Mouse (Mus musculus) limb, embryonic 13.5 days (tissue): ENCODE results near the gene Traf3ip2. TPM values are rescaled to one million over a fixed set of nuclear protein-coding genes. Genes with fewer than 3 reads are reported as not detected.
A peak's percentile ranks its signal among the peaks of the same experiment; 100 is the strongest.

Source experiments
- ATAC-seq: fragments of 200-750 bp; cut with Nextera tagmentation; 2 replicates; pipeline ENCODE4 v1.8.0; 2017; ENCODE audit warnings: low read depth, moderate number of reproducible peaks, moderate TSS enrichment; ENCODE audit not compliant: low FRiP score
- H3K27ac ChIP-seq: fragments of 300-500 bp; sonication (generic); 2 replicates; pipeline ENCODE4 v1.5.1; 2015; ENCODE audit warnings: inconsistent platforms, mild to moderate bottlenecking, moderate library complexity
- H3K27me3 ChIP-seq: fragments of 300-500 bp; sonication (generic); 2 replicates; pipeline ENCODE4 v1.6.1; 2015; ENCODE audit warnings: mild to moderate bottlenecking, inconsistent platforms
- H3K36me3 ChIP-seq: fragments of 300-500 bp; sonication (generic); 2 replicates; pipeline ENCODE4 v1.6.1; 2015; ENCODE audit warnings: inconsistent platforms, mild to moderate bottlenecking, moderate library complexity
- H3K4me1 ChIP-seq: fragments of 300-500 bp; sonication (generic); 2 replicates; pipeline ENCODE4 v1.6.1; 2015; ENCODE audit warnings: inconsistent platforms
- H3K4me2 ChIP-seq: fragments of 300-500 bp; sonication (generic); replicated peaks from 2 replicates; pipeline ENCODE4 v1.6.1; 2015; ENCODE audit warnings: inconsistent platforms, mild to moderate bottlenecking, moderate library complexity
- H3K4me3 ChIP-seq: fragments of 300-500 bp; sonication (generic); 2 replicates; pipeline ENCODE4 v1.5.1; 2015; ENCODE audit warnings: moderate library complexity, mild to moderate bottlenecking, inconsistent platforms
- H3K9ac ChIP-seq: fragments of 300-500 bp; sonication (generic); 2 replicates; pipeline ENCODE4 v1.6.1; 2015; ENCODE audit warnings: mild to moderate bottlenecking, inconsistent platforms
- H3K9me3 ChIP-seq: fragments of 300-500 bp; sonication (generic); 2 replicates; pipeline ENCODE4 v1.6.1; 2016; ENCODE audit warnings: inconsistent platforms
- WGBS: fragments of 180-500 bp; shearing (Covaris S2); methylation state at CpG from one replicate; pipeline ENCODE4 v1.1.7; 2015; 5-methylcytosine and 5-hydroxymethylcytosine counted together
- polyA plus RNA-seq: library from polyadenylated mRNA; unstranded; fragments of >200 nt; fragmentation: Nextera tagmentation; extraction: Ambion mirVana; gene quantifications from 2 replicates; pipeline ENCODE4 v1.2.1, GENCODE M21; 2015

Traf3ip2 gene
- polyA plus RNA-seq, 1 experiment from 2014 or later, result 8.5 TPM

DNA sequence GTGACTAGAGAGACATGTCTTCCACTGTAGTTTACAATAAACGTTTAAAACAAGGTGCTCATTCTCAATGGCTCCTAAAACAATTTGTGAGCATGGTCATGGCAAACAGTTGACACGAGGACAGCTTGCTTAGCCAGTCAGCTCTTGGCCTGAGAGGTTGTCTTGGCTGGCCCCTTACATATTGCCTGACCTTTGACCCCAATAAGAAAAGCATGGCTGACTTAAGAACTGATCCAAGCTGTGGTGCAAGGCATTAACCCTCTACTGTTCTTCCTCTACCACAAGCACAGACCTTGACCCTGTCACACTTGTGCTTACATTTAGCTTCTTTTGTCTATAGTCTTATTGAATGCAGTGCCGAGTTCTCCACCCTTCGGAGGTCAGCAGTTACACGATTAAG is 48.0 kb downstream of the Traf3ip2 start:
- ATAC-seq, result no peak
- Histone ChIP-seq H3K9ac (no peak overlapping the region), H3K36me3 (no peaks in the 10 kb centered on the region), H3K4me1 (peaks cover 45% of the 10 kb centered on the region), H3K4me3 (no peak overlapping the region), H3K9me3 (no peaks in the 10 kb centered on the region), H3K27me3 (no peaks in the 10 kb centered on the region), H3K4me2 (no peak overlapping the region), H3K27ac (peak overlapping the region; percentile 83; the same call in 1 of the 2 replicates)
- 55% methylated on average over 5 of the region's 5 CpGs for WGBS

DNA sequence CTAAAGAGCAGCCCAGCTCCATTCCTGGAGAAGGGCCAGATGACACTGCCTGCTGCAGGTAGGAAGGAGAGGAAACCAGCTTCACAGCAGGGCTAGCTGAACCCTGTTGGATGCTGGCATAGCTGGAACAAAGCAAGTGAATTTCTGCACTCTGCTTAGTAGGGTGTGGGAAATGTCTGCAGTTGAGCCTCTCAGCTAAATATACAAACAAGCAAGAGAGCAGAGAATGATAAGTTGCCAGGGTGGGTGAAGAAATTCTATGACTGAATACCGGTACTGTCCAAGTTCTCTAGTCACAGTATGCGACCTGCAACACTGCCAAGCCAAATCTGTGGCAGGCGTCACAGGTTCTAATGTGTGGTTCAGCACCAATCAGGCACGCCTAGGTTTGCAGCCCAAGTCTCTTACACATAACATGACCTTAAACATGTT is 52.4 kb downstream of the Traf3ip2 start:
- Histone ChIP-seq H3K36me3 (no peaks in the 10 kb centered on the region), H3K9me3 (no peaks in the 10 kb centered on the region), H3K4me2 (no peak overlapping the region), H3K27ac (no peak overlapping the region; the same call in 1 of the 2 replicates), H3K27me3 (no peaks in the 10 kb centered on the region), H3K4me3 (no peak overlapping the region), H3K9ac (no peak overlapping the region), H3K4me1 (peaks cover 23% of the 10 kb centered on the region)
- ATAC-seq, result no peak
- 74% methylated on average over 4 of the region's 4 CpGs for whole genome bisulfite sequencing

DNA sequence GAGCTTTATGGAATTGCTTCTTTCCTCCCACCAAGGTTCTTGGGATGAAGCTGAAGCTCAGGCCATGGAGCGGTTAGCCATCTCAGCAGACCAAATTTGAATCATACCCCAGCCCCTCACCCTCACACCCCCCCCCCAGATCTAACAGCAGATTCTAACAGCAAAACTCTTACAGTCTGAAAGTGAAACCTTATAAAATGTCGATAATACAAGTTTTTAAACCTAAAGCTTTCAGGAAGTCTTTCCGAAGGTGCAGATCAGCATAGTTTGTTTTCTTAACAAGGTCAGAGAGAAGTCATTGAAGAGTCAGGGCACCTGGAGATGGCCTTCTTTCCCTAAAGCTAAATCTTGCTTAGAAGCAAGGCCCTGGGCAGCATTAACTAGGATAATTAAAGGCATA is 53.3 kb downstream of the Traf3ip2 start:
- Histone ChIP-seq H3K4me3 (no peak overlapping the region), H3K36me3 (no peaks in the 10 kb centered on the region), H3K9me3 (no peaks in the 10 kb centered on the region), H3K27ac (peak overlapping the region; percentile 6; the same call in 1 of the 2 replicates), H3K4me1 (peaks cover 13% of the 10 kb centered on the region), H3K9ac (no peak overlapping the region), H3K27me3 (no peaks in the 10 kb centered on the region), H3K4me2 (no peak overlapping the region)
- WGBS, result 36% methylated on average over 3 of the region's 3 CpGs
- no peak for ATAC-seq

DNA sequence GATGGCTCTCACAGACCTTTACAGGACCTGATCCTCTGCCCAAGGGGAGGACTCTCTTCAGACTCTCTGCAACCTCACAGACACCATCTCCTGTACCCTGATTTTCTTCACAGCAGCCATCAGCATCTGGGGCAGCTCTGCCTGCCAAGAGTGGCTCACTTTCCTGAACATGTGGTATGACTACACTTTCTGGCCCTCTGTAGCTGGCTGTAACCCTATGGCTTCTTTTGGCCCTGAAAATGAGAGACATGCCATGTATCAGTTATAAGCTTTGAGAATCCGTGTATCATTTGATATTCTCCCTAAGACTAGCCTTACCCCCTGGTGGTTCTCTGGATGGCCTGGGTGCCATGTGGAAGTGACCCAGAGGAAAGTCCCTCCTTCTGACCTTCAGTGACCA is 58.7 kb downstream of the Traf3ip2 start:
- Histone ChIP-seq H3K4me3 (no peak overlapping the region), H3K36me3 (no peaks in the 10 kb centered on the region), H3K9ac (no peak overlapping the region), H3K4me2 (no peak overlapping the region), H3K9me3 (no peaks in the 10 kb centered on the region), H3K4me1 (peaks cover 25% of the 10 kb centered on the region), H3K27me3 (no peaks in the 10 kb centered on the region), H3K27ac (no peak overlapping the region)
- no peak for ATAC-seq
- 89% methylated on average over 1 of the region's 1 CpGs for WGBS

DNA sequence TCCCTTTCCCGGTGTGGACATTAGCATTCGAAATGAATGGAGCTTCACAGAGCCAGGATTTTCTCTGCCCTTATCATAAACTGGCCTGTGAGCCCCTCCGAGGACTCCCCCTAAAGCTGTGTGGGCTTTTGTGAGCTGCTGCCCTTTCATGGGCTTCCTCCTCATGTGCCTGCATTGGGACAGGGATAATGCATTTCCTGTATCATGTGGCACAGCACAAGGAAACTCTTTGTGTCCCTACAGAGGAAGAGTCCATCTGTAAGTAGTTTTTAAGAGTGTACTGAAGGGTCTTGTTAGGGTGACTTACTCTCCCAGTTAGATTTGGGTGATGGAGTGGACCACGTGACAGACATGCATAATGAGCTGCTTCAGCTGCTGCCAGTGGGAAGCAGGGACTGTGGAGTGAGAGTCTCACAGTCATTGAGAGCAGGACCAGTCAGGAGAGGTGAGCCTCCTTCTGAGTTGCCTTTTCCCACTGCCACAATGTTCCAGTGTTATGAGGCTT is 59.9 kb downstream of the Traf3ip2 start:
- peaks cover 24% of the 10 kb centered on the region for H3K4me1 ChIP-seq
- no peaks in the 10 kb centered on the region for H3K9me3 ChIP-seq
- H3K36me3 ChIP-seq, result no peaks in the 10 kb centered on the region
- no peak overlapping the region for H3K4me2 ChIP-seq
- no peak overlapping the region for H3K9ac ChIP-seq
- H3K27ac ChIP-seq, result no peak overlapping the region; the same call in 1 of the 2 replicates
- ATAC-seq, result peak; percentile 51; the same call in 1 of the 2 replicates
- WGBS, result 35% methylated on average over 4 of the region's 4 CpGs
- H3K27me3 ChIP-seq, result no peaks in the 10 kb centered on the region
- no peak overlapping the region for H3K4me3 ChIP-seq

DNA sequence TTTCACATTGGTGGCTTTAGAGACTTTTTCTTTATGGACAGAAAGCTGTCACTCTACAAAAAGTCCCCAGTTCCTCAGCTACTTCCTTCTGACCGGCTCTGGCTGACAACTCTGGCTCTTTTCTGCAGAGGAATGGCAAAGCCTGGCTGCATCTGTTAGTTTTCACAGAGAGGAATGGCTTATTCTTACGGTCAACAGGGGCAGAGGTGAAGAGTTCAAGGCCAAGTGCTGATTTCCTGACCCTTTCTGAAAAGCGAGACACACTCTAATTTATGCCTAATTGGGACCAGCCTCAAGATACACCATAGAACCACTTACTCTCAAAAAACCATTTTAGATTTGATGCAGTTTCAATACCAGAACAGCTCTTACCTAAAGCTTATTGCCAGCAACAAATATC is 61.4 kb downstream of the Traf3ip2 start:
- H3K36me3 ChIP-seq, result 0 out of 2 replicates have a peak, but pooled peaks cover 1% of the 10 kb centered on the region
- no peak overlapping the region for H3K9ac ChIP-seq
- no peak overlapping the region for H3K4me3 ChIP-seq
- 11% methylated on average over 3 of the region's 3 CpGs for WGBS
- ATAC-seq, result no peak
- H3K4me2 ChIP-seq, result no peak overlapping the region
- peaks cover 24% of the 10 kb centered on the region for H3K4me1 ChIP-seq
- no peak overlapping the region for H3K27ac ChIP-seq
- H3K9me3 ChIP-seq, result no peaks in the 10 kb centered on the region
- no peaks in the 10 kb centered on the region for H3K27me3 ChIP-seq

DNA sequence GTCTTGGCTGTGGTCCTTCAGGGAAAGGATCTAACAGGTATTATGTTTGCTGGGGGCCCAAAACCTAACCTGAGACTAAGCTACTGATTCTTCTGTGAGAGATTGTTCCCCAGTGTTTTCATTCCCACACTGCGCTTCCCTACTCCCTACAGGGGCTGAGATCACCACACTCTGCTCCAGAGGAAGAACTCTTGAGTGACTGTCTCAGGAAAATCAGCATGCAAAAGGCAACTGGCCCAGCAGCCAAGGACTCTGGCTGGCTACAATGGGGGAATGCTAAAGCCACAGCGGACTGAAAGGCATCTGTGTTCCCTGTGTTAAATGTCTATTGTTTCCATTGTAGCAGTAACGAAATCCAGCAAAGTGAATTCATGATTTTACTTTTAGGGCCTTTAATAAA is 62.0 kb downstream of the Traf3ip2 start:
- H3K4me3 ChIP-seq, result no peak overlapping the region
- H3K4me1 ChIP-seq, result peaks cover 24% of the 10 kb centered on the region
- WGBS, result 62% methylated on average over 3 of the region's 3 CpGs
- no peaks in the 10 kb centered on the region for H3K27me3 ChIP-seq
- H3K4me2 ChIP-seq, result no peak overlapping the region
- H3K9me3 ChIP-seq, result no peaks in the 10 kb centered on the region
- ATAC-seq, result no peak
- H3K27ac ChIP-seq, result peak overlapping the region; percentile 40; the same call in 1 of the 2 replicates
- H3K36me3 ChIP-seq, result 0 out of 2 replicates have a peak, but pooled peaks cover 6% of the 10 kb centered on the region
- H3K9ac ChIP-seq, result no peak overlapping the region

DNA sequence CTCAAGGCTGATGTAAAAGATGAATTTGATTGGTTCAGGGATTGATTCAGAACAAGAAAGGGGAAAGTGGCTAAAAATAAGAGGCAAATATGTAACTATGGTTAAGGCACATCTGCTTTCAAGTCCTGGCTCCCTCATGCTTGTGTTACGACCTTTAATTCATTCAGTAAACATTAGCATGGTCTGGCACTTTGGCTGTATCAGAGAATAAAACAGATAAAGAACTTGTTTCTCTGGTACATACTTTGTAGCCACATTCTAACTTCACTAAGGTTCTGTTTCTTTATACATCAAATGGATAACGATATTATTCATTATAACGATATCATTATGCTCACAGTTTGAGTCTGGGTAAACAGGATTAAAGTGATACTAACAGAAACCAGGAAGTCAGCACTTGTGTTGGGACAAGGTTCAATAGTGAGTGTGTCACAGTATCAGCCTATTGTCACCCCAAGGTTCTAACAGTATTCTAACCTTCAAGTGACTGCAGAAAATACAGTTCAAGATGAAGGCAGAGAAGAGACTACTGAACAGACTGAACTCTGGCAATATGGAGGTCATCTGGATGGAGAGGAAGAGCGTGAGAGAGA is 65.6 kb downstream of the Traf3ip2 start:
- no peak for ATAC-seq
- Histone ChIP-seq H3K4me3 (no peak overlapping the region), H3K27me3 (no peaks in the 10 kb centered on the region), H3K9me3 (no peaks in the 10 kb centered on the region), H3K36me3 (0 out of 2 replicates have a peak, but pooled peaks cover 6% of the 10 kb centered on the region), H3K27ac (no peak overlapping the region), H3K4me2 (no peak overlapping the region), H3K4me1 (peaks cover 16% of the 10 kb centered on the region), H3K9ac (no peak overlapping the region)
- 82% methylated on average over 4 of the region's 4 CpGs for WGBS

DNA sequence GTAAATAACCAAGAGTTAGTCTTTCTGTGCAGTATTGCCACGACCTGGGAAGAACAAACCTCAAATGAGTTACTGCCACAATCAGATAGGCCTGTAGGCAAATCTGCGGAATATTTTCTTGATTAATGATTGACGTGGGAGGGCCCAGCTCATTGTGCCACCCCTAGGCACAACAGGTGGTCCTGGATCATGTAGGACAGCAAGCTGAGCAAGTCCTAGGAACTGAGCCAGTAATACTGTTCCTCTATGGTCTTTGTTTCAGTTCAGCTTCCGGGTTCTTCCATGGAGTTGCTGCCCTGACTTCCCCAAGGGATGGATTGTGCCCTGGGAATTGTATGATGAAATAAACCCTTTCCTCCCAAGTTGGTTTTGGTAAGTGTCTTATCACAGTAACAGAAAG is 68.3 kb downstream of the Traf3ip2 start:
- no peak for ATAC-seq
- H3K36me3 ChIP-seq, result 0 out of 2 replicates have a peak, but pooled peaks cover 6% of the 10 kb centered on the region
- H3K4me3 ChIP-seq, result no peak overlapping the region
- H3K27ac ChIP-seq, result no peak overlapping the region
- no peak overlapping the region for H3K4me2 ChIP-seq
- no peaks in the 10 kb centered on the region for H3K9me3 ChIP-seq
- no peak overlapping the region for H3K9ac ChIP-seq
- WGBS, result 79% methylated on average over 4 of the region's 4 CpGs
- no peaks in the 10 kb centered on the region for H3K27me3 ChIP-seq
- H3K4me1 ChIP-seq, result peaks cover 4% of the 10 kb centered on the region; the same call in 1 of the 2 replicates

DNA sequence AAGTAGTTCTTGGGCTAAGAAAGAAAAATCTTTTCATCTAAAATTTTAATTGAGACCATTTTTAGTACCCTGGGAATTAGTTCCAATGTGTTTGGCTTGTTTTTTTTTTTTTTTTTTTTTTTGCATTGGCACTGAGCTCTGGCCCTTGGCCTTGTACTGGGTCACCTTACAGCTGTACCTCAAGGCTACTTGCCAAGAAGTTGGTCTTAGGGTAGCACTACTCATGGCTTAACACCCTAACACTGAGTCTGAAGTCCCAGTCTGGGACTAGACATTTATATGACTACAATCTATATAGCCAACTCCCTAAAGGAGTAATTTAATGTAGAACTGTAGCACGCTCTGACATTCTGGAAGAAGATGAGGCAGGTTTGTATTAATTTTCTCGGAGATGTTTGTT is 69.8 kb downstream of the Traf3ip2 start:
- Histone ChIP-seq H3K9ac (no peak overlapping the region), H3K4me3 (no peak overlapping the region), H3K27ac (no peak overlapping the region), H3K36me3 (0 out of 2 replicates have a peak, but pooled peaks cover 6% of the 10 kb centered on the region), H3K9me3 (no peaks in the 10 kb centered on the region), H3K4me2 (no peak overlapping the region), H3K27me3 (no peaks in the 10 kb centered on the region), H3K4me1 (peaks cover 4% of the 10 kb centered on the region; the same call in 1 of the 2 replicates)
- 76% methylated on average over 2 of the region's 2 CpGs for WGBS
- ATAC-seq, result no peak

DNA sequence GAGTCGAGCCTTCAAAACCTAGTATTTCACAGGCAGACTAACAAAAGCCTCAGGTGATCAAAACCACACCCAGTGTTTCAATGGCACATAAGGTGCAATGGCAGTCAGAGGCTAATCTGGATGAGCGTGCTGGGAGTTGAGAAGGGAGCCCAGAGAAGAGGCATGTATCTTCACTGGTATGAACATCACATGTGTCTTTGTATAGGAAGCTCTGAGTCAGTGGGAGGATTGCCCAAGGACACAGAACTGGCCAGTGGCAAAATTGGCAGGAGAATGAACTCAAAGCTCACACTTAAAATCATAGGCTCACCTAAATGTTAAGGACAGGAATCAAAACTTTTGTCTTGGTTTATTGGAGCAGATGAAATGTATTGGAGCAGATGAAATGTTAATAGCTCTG is 70.7 kb downstream of the Traf3ip2 start:
- Histone ChIP-seq H3K36me3 (0 out of 2 replicates have a peak, but pooled peaks cover 6% of the 10 kb centered on the region), H3K9ac (no peak overlapping the region), H3K27me3 (no peaks in the 10 kb centered on the region), H3K4me3 (no peak overlapping the region), H3K27ac (no peak overlapping the region), H3K9me3 (no peaks in the 10 kb centered on the region), H3K4me2 (no peak overlapping the region), H3K4me1 (peaks cover 11% of the 10 kb centered on the region)
- ATAC-seq, result no peak
- 82% methylated on average over 2 of the region's 2 CpGs for WGBS

DNA sequence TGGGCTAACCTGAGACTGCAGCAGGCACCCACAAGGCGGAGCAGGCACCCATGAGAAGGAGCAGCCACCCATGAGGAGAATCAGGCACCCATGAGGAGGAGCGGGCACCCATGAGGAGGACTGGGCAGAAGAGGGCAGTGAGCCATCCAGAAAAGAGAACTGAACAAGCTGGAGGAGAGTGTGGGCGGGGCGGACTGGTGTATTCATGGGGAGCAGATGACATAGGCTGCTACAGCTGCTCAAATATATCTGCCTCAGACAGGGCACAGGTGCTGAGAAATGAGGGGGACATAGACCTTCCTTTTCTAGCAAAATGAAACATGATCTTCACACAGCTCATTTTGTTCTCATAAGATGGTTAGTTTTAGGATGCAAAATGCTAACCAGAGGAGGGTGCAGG is 74.1 kb downstream of the Traf3ip2 start:
- 96% methylated on average over 4 of the region's 4 CpGs for WGBS
- no peak overlapping the region for H3K9ac ChIP-seq
- H3K36me3 ChIP-seq, result no peaks in the 10 kb centered on the region
- H3K27ac ChIP-seq, result no peak overlapping the region
- H3K4me3 ChIP-seq, result no peak overlapping the region
- H3K4me1 ChIP-seq, result peaks cover 28% of the 10 kb centered on the region
- H3K9me3 ChIP-seq, result no peaks in the 10 kb centered on the region
- no peak overlapping the region for H3K4me2 ChIP-seq
- ATAC-seq, result 0 out of 2 replicates have a peak, but pooled peaks have one; percentile 64
- H3K27me3 ChIP-seq, result no peaks in the 10 kb centered on the region

DNA sequence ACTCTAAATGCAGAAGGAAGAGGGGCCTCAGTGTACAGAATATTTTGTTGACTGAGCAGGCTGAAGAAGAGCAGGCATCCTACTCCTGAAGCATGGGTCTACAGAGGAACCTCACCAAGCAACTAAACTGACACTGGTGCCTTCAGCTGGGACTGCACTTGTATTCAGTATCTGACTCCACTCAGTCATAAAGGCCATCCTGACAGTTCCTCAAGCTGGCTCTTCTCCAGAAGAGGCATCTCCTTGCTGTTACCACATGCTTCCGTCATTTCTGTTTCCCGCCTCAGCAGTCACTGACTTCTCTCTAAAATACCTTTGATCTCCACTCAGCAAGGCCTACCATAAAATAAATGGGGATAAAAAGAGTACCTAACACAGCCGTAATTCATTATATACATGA is 75.1 kb downstream of the Traf3ip2 start:
- Histone ChIP-seq H3K27me3 (no peaks in the 10 kb centered on the region), H3K4me1 (peaks cover 35% of the 10 kb centered on the region), H3K9ac (no peak overlapping the region), H3K4me3 (no peak overlapping the region), H3K36me3 (no peaks in the 10 kb centered on the region), H3K27ac (no peak overlapping the region), H3K4me2 (no peak overlapping the region), H3K9me3 (no peaks in the 10 kb centered on the region)
- ATAC-seq, result no peak
- WGBS, result 38% methylated on average over 3 of the region's 3 CpGs
